Mouse (Mus musculus) embryonic facial prominence, embryonic 11.5 days (tissue): ENCODE results near the gene Cadm1. TPM values are rescaled to one million over a fixed set of nuclear protein-coding genes. Genes with fewer than 3 reads are reported as not detected.
A peak's percentile ranks its signal among the peaks of the same experiment; 100 is the strongest.

Experiments
- ATAC-seq: fragments of 200-750 bp; cut with Nextera tagmentation; replicated peaks from 2 replicates; pipeline ENCODE4 v1.8.0; 2017; ENCODE audit warnings: low read depth; ENCODE audit not compliant: insufficient number of reproducible peaks, low FRiP score, low TSS enrichment
- DNase-seq: peaks from one replicate; pipeline ENCODE4 v3.0.0-alpha.2; 2015; ENCODE audit warnings: low spot score
- H3K27ac ChIP-seq: fragments of 300-500 bp; sonication (generic); replicated peaks from 2 replicates; pipeline ENCODE4 v1.5.1; 2014; ENCODE audit warnings: mild to moderate bottlenecking, low read depth, low read length, control low read depth
- H3K27me3 ChIP-seq: fragments of 300-500 bp; sonication (generic); 2 replicates; pipeline ENCODE4 v1.6.1; 2014; ENCODE audit warnings: mild to moderate bottlenecking, low read length, moderate library complexity, mixed read lengths; ENCODE audit not compliant: control insufficient read depth, insufficient read depth
- H3K36me3 ChIP-seq: fragments of 300-500 bp; sonication (generic); replicated peaks from 2 replicates; pipeline ENCODE4 v1.6.1; 2014; ENCODE audit warnings: low read depth, mild to moderate bottlenecking, low read length, moderate library complexity, mixed read lengths; ENCODE audit not compliant: control insufficient read depth, insufficient read depth
- H3K4me1 ChIP-seq: fragments of 300-500 bp; sonication (generic); 2 replicates; pipeline ENCODE4 v1.6.1; 2014; ENCODE audit warnings: low read length, mixed read lengths; ENCODE audit not compliant: control insufficient read depth, insufficient read depth
- H3K4me2 ChIP-seq: fragments of 300-500 bp; sonication (generic); 2 replicates; pipeline ENCODE4 v1.6.1; 2014; ENCODE audit warnings: low read depth, mild to moderate bottlenecking, control low read depth, low read length, moderate library complexity
- H3K4me3 ChIP-seq: fragments of 300-500 bp; sonication (generic); 2 replicates; pipeline ENCODE4 v1.5.1; 2014; ENCODE audit warnings: low read depth, low read length, control low read depth
- H3K9ac ChIP-seq: fragments of 300-500 bp; sonication (generic); replicated peaks from 2 replicates; pipeline ENCODE4 v1.6.1; 2014; ENCODE audit warnings: mild to moderate bottlenecking, control low read depth, low read length
- H3K9me3 ChIP-seq: fragments of 300-500 bp; sonication (generic); replicated peaks from 2 replicates; pipeline ENCODE4 v1.6.1; 2016; ENCODE audit warnings: mild to moderate bottlenecking, low read length, inconsistent platforms, mixed read lengths; ENCODE audit not compliant: control insufficient read depth
- WGBS: fragments of 180-500 bp; shearing (Covaris S2); extraction: QIAGEN DNeasy Blood & Tissue Kit; methylation state at CpG from one replicate; pipeline ENCODE4 v1.1.7; 2014; 5-methylcytosine and 5-hydroxymethylcytosine counted together
- polyA plus RNA-seq: library from polyadenylated mRNA; unstranded; fragments of >200 nt; fragmentation: Nextera tagmentation; extraction: Ambion mirVana; gene quantifications from 2 replicates; pipeline ENCODE4 v1.2.1, GENCODE M21; 2014

The Cadm1 gene
- polyA plus RNA-seq, 1 experiment from 2014 or later, result 99.3 TPM

- Histone ChIP-seq H3K27me3 (no peaks in the 10 kb centered on the region), H3K4me2 (no peak overlapping the region), H3K36me3 (no peaks in the 10 kb centered on the region), H3K9ac (no peak overlapping the region), H3K4me1 (no peaks in the 10 kb centered on the region), H3K27ac (no peak overlapping the region), H3K4me3 (no peak overlapping the region), H3K9me3 (no peaks in the 10 kb centered on the region)
- no peak for DNase-seq
- 73% methylated on average over 4 of the region's 4 CpGs for WGBS
- ATAC-seq, result no peak
Observed at GRCm38 (mm10) chr9:47831412-47831811, 301.4 kb downstream of the Cadm1 start.

GRCm38 (mm10) chr9:47838170-47838569 lies 308.2 kb downstream of the Cadm1 start:
- H3K9ac ChIP-seq, result no peak overlapping the region
- WGBS, result 24% methylated on average over 7 of the region's 8 CpGs
- H3K4me2 ChIP-seq, result no peak overlapping the region
- H3K36me3 ChIP-seq, result no peaks in the 10 kb centered on the region
- H3K4me3 ChIP-seq, result no peak overlapping the region
- no peak for DNase-seq
- no peaks in the 10 kb centered on the region for H3K27me3 ChIP-seq
- no peaks in the 10 kb centered on the region for H3K9me3 ChIP-seq
- no peak overlapping the region for H3K27ac ChIP-seq
- H3K4me1 ChIP-seq, result no peaks in the 10 kb centered on the region
- ATAC-seq, result 0 out of 2 replicates have a peak, but pooled peaks have one; percentile 41

DNA sequence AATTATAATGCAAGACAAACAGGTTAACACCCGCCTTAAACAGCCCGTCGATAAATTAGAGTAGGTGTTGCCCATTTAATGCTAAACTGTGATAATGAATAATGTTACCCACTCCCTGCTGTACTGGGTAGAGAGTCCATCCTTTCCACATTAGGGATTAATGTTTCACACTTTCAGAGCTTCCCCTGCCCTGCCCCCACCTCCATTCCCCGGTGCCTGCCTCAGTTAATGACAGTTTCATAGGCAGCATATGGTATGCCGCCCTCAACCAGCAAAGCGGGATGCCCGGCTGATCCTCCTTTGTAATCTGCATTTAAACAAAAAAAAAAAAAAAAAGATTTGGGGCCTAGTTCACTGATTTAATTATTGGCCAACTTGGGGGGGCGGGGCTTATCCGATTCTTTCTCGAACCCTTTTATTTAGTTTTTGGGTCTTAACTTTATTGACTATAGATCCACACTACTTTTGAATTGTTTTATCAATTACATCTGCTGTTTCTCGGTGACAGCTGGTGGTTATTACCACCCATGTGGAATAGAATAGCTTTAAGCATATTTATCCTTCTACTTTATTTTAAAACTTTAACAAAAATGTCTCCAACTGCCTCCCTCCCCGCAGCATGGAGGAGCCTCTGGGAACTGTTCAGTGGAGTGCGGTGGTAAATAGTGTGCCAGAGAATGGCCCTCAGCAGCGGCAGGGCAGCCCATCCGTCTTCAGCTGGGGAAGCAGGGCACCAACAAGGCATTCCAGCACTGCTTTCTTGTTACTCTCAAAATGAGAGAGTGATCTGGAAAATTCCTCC lies 309.1 kb downstream of the Cadm1 start:
- no peak for ATAC-seq
- Histone ChIP-seq H3K27ac (no peak overlapping the region), H3K36me3 (no peaks in the 10 kb centered on the region), H3K4me3 (no peak overlapping the region), H3K9me3 (no peaks in the 10 kb centered on the region), H3K27me3 (no peaks in the 10 kb centered on the region), H3K9ac (no peak overlapping the region), H3K4me1 (no peaks in the 10 kb centered on the region), H3K4me2 (no peak overlapping the region)
- WGBS, result 34% methylated on average over 15 of the region's 15 CpGs
- no peak for DNase-seq

- no peak for ATAC-seq
- H3K9me3 ChIP-seq, result no peaks in the 10 kb centered on the region
- H3K27me3 ChIP-seq, result no peaks in the 10 kb centered on the region
- WGBS, result 68% methylated on average over 10 of the region's 10 CpGs
- H3K4me3 ChIP-seq, result no peak overlapping the region
- no peaks in the 10 kb centered on the region for H3K36me3 ChIP-seq
- DNase-seq, result no peak
- no peaks in the 10 kb centered on the region for H3K4me1 ChIP-seq
- no peak overlapping the region for H3K27ac ChIP-seq
- no peak overlapping the region for H3K9ac ChIP-seq
- H3K4me2 ChIP-seq, result no peak overlapping the region
Observed at GRCm38 (mm10) chr9:47839692-47840025, 309.7 kb downstream of the Cadm1 start.

GRCm38 (mm10) chr9:47843328-47843727 lies 313.4 kb downstream of the Cadm1 start:
- Histone ChIP-seq H3K27me3 (no peaks in the 10 kb centered on the region), H3K9me3 (no peaks in the 10 kb centered on the region), H3K4me1 (peaks cover 4% of the 10 kb centered on the region)

GRCm38 (mm10) chr9:47846275-47846674 lies 316.3 kb downstream of the Cadm1 start:
- Histone ChIP-seq H3K9ac (no peak overlapping the region), H3K4me2 (no peak overlapping the region), H3K27me3 (no peaks in the 10 kb centered on the region), H3K27ac (no peak overlapping the region), H3K4me3 (no peak overlapping the region), H3K9me3 (no peaks in the 10 kb centered on the region), H3K36me3 (no peaks in the 10 kb centered on the region), H3K4me1 (peaks cover 4% of the 10 kb centered on the region)
- no peak for DNase-seq
- ATAC-seq, result no peak
- 68% methylated on average over 10 of the region's 10 CpGs for WGBS

More at GRCm38 (mm10) chr9:47843328-47843727, 313.4 kb downstream of the Cadm1 start:
- H3K9ac ChIP-seq, result no peak overlapping the region
- ATAC-seq (no peak), DNase-seq (no peak)
- H3K4me2 ChIP-seq, result no peak overlapping the region
- H3K36me3 ChIP-seq, result no peaks in the 10 kb centered on the region
- H3K27ac ChIP-seq, result no peak overlapping the region
- 88% methylated on average over 6 of the region's 6 CpGs for whole genome bisulfite sequencing
- H3K4me3 ChIP-seq, result no peak overlapping the region

GRCm38 (mm10) chr9:47846926-47847325 lies 317.0 kb downstream of the Cadm1 start:
- WGBS, result 81% methylated on average over 6 of the region's 6 CpGs
- Histone ChIP-seq H3K9me3 (no peaks in the 10 kb centered on the region), H3K27ac (no peak overlapping the region), H3K27me3 (no peaks in the 10 kb centered on the region), H3K4me3 (no peak overlapping the region), H3K9ac (no peak overlapping the region), H3K36me3 (no peaks in the 10 kb centered on the region), H3K4me1 (peaks cover 4% of the 10 kb centered on the region), H3K4me2 (no peak overlapping the region)
- ATAC-seq (no peak), DNase-seq (no peak)

- 13% methylated on average over 4 of the region's 4 CpGs for WGBS
- no peak for DNase-seq
- H3K27ac ChIP-seq, result no peak overlapping the region
- no peaks in the 10 kb centered on the region for H3K36me3 ChIP-seq
- no peak overlapping the region for H3K4me3 ChIP-seq
- peaks cover 4% of the 10 kb centered on the region for H3K4me1 ChIP-seq
- H3K4me2 ChIP-seq, result no peak overlapping the region
- H3K9me3 ChIP-seq, result no peaks in the 10 kb centered on the region
- no peaks in the 10 kb centered on the region for H3K27me3 ChIP-seq
- no peak overlapping the region for H3K9ac ChIP-seq
- no peak for ATAC-seq
Observed at GRCm38 (mm10) chr9:47847797-47848196, 317.8 kb downstream of the Cadm1 start.
